Mouse (Mus musculus) ovary, adult 2 months (tissue): Measurements from ENCODE around the gene Gsta3. TPM values are rescaled to one million over a fixed set of nuclear protein-coding genes. Genes with fewer than 3 reads are reported as not detected.

Experiments
- polyA plus RNA-seq: library from polyadenylated mRNA; depleted of rRNA; stranded (reverse); fragments of >200 nt; gene quantifications from 2 replicates; pipeline ENCODE4 v1.2.3, GENCODE M21; 2012; rRNA removed

Gene Gsta3
- 3.2 and 5.5 TPM in 2 replicates for polyA plus RNA-seq

DNA sequence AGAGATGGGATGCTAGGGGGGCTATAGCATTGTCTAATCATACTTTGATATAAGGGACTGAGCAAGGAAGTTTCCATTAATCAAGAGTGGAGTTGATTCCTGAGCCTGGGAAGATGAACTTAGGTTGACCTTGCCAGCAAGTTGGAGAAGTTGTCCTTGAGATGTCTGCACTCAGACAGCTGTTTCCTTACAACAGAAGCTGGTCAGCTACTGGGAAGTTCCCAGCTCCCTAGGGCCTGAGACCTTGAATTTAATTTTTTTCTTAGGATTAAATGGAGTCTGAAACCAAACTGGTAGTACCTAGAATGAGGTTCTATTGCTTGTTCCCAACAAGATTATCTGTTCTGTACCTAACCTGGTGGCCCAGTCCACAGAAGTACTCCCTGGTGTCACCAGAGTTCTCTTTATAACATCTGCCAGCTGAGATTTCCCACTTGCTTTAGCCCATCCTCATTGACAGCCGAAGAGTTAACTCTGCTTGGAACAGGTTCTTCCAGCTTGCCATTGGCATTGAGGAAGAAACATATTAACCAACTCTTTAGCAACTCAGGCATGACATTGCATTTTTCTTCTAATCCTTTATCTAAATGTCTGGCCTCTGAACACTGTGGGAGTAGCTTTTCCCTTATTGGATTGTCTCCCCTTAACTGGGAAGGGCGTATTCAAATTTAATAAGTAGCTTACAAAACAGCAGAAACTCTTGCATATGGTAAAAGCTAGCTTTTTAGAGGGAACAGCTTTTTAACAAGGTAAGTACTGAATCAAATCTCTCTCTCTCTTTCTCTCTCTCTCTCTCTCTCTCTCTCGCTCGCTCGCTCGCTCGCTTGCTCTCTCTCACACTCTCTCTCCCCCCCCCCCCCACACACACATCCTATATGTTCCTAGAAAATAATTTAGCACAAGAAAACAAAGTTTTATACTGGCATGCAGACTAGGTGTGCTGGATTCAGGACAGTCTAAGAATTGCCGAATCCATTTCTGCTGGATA is at the start of gene Gsta3:
Gene Gsta3 (plus strand): TSS at position 679 of the 988 bp plus-strand sequence.

DNA sequence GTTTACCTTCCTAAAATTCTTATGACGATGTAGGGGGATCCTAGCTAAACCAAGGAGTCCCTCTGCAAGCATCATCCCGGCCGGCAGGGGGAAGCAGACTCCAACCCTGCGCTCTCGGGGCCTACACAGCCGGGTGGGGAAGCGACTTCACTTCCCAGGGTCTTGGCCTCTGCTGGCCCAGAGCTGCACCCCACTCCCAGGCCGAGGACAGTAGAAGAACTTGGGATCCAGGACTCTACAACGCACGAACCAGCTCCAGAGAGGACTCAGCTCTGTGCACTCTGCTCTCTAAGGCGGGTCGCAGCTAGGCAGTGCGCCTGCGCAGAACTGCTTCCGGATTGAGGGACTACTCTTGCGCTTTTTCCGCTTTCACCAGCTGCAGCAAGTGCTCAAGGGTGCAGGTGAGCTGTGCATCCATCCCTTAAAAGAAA is 21.9 kb upstream of the Gsta3 start, which contains the start of gene Tmem14a:
Gene Tmem14a (plus strand): TSS at position 87 of the 431 bp plus-strand sequence.

Other genes starting within 250 kb of the Gsta3 start
- gene Tram2, start 161.4 kb upstream of the Gsta3 start, polyA plus RNA-seq, result 15.5 and 23.1 TPM in 2 replicates
- gene Tmem14a, start 22.0 kb upstream of the Gsta3 start, polyA plus RNA-seq, result 4.4 and 6.1 TPM in 2 replicates
- 0.80 and 0.83 TPM in 2 replicates for gene Khdc1a, start 109.1 kb downstream of the Gsta3 start, polyA plus RNA-seq
- 0.75 and 1.0 TPM in 2 replicates for gene Khdc1c, start 127.7 kb downstream of the Gsta3 start, polyA plus RNA-seq
- 3.5 and 4.1 TPM in 2 replicates for gene Khdc1b, start 143.0 kb downstream of the Gsta3 start, polyA plus RNA-seq